Mouse (Mus musculus) thymus, adult 2 months (tissue): ENCODE measurements around the gene Car10.

Experiments
- CTCF ChIP-seq: fragments of 200-500 bp; IDR thresholded peaks from 2 replicates; pipeline ENCODE4 v1.5.1; 2012; ENCODE audit warnings: mild to moderate bottlenecking, control low read depth, low read length, moderate library complexity, borderline replicate concordance; ENCODE audit not compliant: control insufficient read depth, poor library complexity, insufficient read depth; ENCODE audit errors: extremely low read depth
- POLR2A ChIP-seq: fragments of 200-500 bp; IDR thresholded peaks from 2 replicates; pipeline ENCODE4 v1.6.1; 2012; ENCODE audit warnings: mild to moderate bottlenecking, low read length, control low read depth, moderate library complexity; ENCODE audit not compliant: control insufficient read depth, poor library complexity, insufficient read depth; ENCODE audit errors: extremely low read depth

GRCm38 (mm10) chr11:93128481-93128880 lies 30.7 kb downstream of the Car10 start:
- TF ChIP-seq POLR2A (no peak), CTCF (no peak)
